Mouse (Mus musculus) hindbrain, postnatal 0 days (tissue): ENCODE measurements around the gene Doc2a. TPM values are rescaled to one million over a fixed set of nuclear protein-coding genes. Genes with fewer than 3 reads are reported as not detected.

Experiments used
- ATAC-seq: fragments of 200-750 bp; cut with Nextera tagmentation; 2 replicates; pipeline ENCODE4 v1.8.0; 2017; ENCODE audit warnings: mild to moderate bottlenecking, moderate TSS enrichment, moderate library complexity
- DNase-seq: peaks from one replicate; pipeline ENCODE4 v3.0.0-alpha.2; 2015; ENCODE audit warnings: low spot score
- H3K27ac ChIP-seq: fragments of 300-500 bp; sonication (generic); 2 replicates; pipeline ENCODE4 v1.5.1; 2014; ENCODE audit warnings: mild to moderate bottlenecking
- H3K27me3 ChIP-seq: fragments of 300-500 bp; sonication (generic); 2 replicates; pipeline ENCODE4 v1.6.1; 2014; ENCODE audit warnings: low read length, mixed read lengths; ENCODE audit not compliant: insufficient read depth
- H3K36me3 ChIP-seq: fragments of 300-500 bp; sonication (generic); 2 replicates; pipeline ENCODE4 v1.6.1; 2014; ENCODE audit warnings: low read length, mixed read lengths; ENCODE audit not compliant: insufficient read depth
- H3K4me1 ChIP-seq: fragments of 300-500 bp; sonication (generic); 2 replicates; pipeline ENCODE4 v1.6.1; 2014; ENCODE audit warnings: antibody characterized with exemption, low read length, mixed read lengths; ENCODE audit not compliant: insufficient read depth
- H3K4me2 ChIP-seq: fragments of 300-500 bp; sonication (generic); 2 replicates; pipeline ENCODE4 v1.6.1; 2014; ENCODE audit warnings: low read depth, mild to moderate bottlenecking, low read length, moderate library complexity, mixed read lengths
- H3K4me3 ChIP-seq: fragments of 300-500 bp; sonication (generic); 2 replicates; pipeline ENCODE4 v1.5.1; 2014; ENCODE audit warnings: low read length
- H3K9ac ChIP-seq: fragments of 300-500 bp; sonication (generic); replicated peaks from 2 replicates; pipeline ENCODE4 v1.6.1; 2014; ENCODE audit warnings: mild to moderate bottlenecking, low read length, moderate library complexity, mixed read lengths
- H3K9me3 ChIP-seq: fragments of 300-500 bp; sonication (generic); 2 replicates; pipeline ENCODE4 v1.6.1; 2016; ENCODE audit warnings: low read length, mixed read lengths
- CTCF ChIP-seq: IDR thresholded peaks from 2 replicates; pipeline ENCODE4 v1.5.1; 2016; ENCODE audit warnings: antibody characterized with exemption, control low read depth, low read depth
- WGBS: fragments of 180-500 bp; shearing (Covaris S2); extraction: QIAGEN DNeasy Blood & Tissue Kit; methylation state at CpG from one replicate; pipeline ENCODE4 v1.1.7; 2014; 5-methylcytosine and 5-hydroxymethylcytosine counted together
- polyA plus RNA-seq: library from polyadenylated mRNA; unstranded; fragments of >200 nt; fragmentation: Nextera tagmentation; extraction: Ambion mirVana; gene quantifications from 2 replicates; pipeline ENCODE4 v1.2.1, GENCODE M21; 2015
- total RNA-seq: library from RNA; depleted of rRNA; stranded (reverse); fragments of >200 nt; gene quantifications from 2 replicates; pipeline ENCODE4 v1.2.3, GENCODE M21; 2014

Doc2a gene
- total and polyA plus RNA-seq, 2 experiments from 2014 or later, result 37.6 to 57.3 TPM

GRCm38 (mm10) chr7:126809723-126810369, 37.4 kb upstream of the Doc2a start:
- Histone ChIP-seq H3K4me2 (peak overlapping the region; percentile 67), H3K27ac (peak overlapping the region; percentile 64; the same call in 1 of the 2 replicates), H3K27me3 (no peaks in the 10 kb centered on the region), H3K36me3 (no peaks in the 10 kb centered on the region), H3K4me1 (peaks cover 7% of the 10 kb centered on the region; the same call in 1 of the 2 replicates), H3K9me3 (no peaks in the 10 kb centered on the region), H3K9ac (peak overlapping the region; percentile 56; the same call in 1 of the 2 replicates), H3K4me3 (no peak overlapping the region)
- ATAC-seq (no peak), DNase-seq (no peak)
- 61% methylated on average over 5 of the region's 5 CpGs for WGBS
- no peak for TF ChIP-seq CTCF

DNA sequence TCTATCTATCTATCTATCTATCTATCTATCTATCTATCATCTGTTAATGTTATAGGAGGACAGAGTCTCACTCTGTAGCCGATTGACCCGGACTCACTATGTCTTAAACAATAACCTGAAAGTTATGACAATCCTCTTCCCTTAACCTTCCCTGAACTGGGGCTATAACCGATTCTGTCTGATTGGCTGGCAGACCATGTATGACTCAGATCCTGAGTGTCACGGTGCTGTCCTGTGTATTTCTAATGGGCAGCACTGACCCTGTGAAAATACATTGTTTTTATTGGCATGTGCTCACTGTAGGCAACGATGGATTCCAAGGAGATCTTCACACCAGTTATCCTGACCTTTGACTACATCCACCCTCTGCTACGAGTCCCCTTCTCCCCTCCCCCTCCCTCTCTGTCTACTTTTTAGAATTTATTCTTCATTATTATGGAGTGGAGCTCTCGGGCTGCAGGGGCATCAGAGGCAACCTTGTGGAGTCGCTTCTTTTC, 31.4 kb upstream of the Doc2a start:
- Histone ChIP-seq H3K4me2 (no peak overlapping the region), H3K4me3 (no peak overlapping the region), H3K9ac (no peak overlapping the region), H3K27ac (no peak overlapping the region), H3K9me3 (no peaks in the 10 kb centered on the region), H3K27me3 (no peaks in the 10 kb centered on the region), H3K4me1 (peaks cover 7% of the 10 kb centered on the region; the same call in 1 of the 2 replicates), H3K36me3 (no peaks in the 10 kb centered on the region)
- DNase-seq (no peak), ATAC-seq (no peak)
- TF ChIP-seq CTCF, result no peak
- WGBS, result 37% methylated on average over 8 of the region's 8 CpGs

GRCm38 (mm10) chr7:126816494-126816893, 30.7 kb upstream of the Doc2a start:
- no peak overlapping the region for H3K4me3 ChIP-seq
- ATAC-seq (no peak), DNase-seq (no peak)
- no peak for TF ChIP-seq CTCF
- no peaks in the 10 kb centered on the region for H3K9me3 ChIP-seq
- H3K27ac ChIP-seq, result no peak overlapping the region
- no peaks in the 10 kb centered on the region for H3K36me3 ChIP-seq
- peaks cover 7% of the 10 kb centered on the region; the same call in 1 of the 2 replicates for H3K4me1 ChIP-seq
- 73% methylated on average over 8 of the region's 8 CpGs for WGBS
- H3K9ac ChIP-seq, result no peak overlapping the region
- H3K4me2 ChIP-seq, result no peak overlapping the region
- H3K27me3 ChIP-seq, result no peaks in the 10 kb centered on the region

DNA sequence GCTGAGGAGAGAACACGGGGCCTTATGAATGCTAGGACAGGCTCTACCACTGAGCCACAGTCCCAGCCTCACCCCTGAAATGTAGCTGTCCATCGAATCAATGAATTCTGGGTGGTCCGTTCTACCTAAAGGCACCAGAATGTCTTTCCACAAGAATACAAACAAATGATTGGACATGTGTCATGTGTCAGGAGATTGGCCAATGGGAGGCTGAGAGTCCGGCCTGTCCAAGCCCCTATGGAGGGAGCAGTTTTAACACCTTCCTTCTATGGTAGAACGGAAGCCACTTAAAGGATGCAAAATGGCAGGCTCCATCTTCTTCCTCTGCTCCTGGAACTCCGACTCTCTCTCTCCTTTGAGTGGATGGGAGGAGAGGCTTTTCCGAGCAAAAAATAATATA, 29.6 kb upstream of the Doc2a start:
- peaks cover 14% of the 10 kb centered on the region for H3K4me1 ChIP-seq
- H3K36me3 ChIP-seq, result no peaks in the 10 kb centered on the region
- no peaks in the 10 kb centered on the region for H3K27me3 ChIP-seq
- TF ChIP-seq CTCF, result no peak
- H3K4me2 ChIP-seq, result no peak overlapping the region
- H3K9ac ChIP-seq, result no peak overlapping the region
- H3K4me3 ChIP-seq, result no peak overlapping the region
- H3K27ac ChIP-seq, result no peak overlapping the region
- WGBS, result 89% methylated on average over 7 of the region's 7 CpGs
- ATAC-seq (no peak), DNase-seq (no peak)
- H3K9me3 ChIP-seq, result no peaks in the 10 kb centered on the region

DNA sequence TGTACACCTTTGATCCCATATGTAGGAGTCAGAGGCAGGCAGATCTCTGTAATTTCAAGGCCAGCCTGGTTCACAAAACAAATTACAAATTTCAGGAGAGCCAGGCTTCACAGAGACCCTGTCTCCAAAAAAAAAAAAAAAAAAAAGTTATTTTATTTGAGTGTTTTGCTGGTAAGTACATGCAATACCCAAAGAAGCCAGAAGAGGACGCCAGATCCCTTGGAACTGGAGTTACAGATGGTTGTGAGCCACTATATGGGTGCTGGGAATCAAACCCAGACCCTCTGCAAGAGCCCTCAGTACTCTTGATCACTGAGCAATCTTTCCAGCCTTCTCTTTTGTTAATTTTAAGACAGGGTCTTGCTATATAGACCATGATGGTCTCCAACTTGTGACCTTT, 28.4 kb upstream of the Doc2a start:
- Histone ChIP-seq H3K27ac (no peak overlapping the region), H3K9ac (no peak overlapping the region), H3K4me1 (peaks cover 11% of the 10 kb centered on the region), H3K9me3 (no peaks in the 10 kb centered on the region), H3K27me3 (no peaks in the 10 kb centered on the region), H3K36me3 (no peaks in the 10 kb centered on the region), H3K4me2 (no peak overlapping the region), H3K4me3 (no peak overlapping the region)
- WGBS, result 32% methylated on average over 1 of the region's 1 CpGs
- no peak for DNase-seq
- no peak for ATAC-seq
- TF ChIP-seq CTCF, result 0 out of 2 replicates have a peak, but pooled peaks have one; percentile 23

- H3K9ac ChIP-seq, result peak overlapping the region; percentile 77; the same call in 1 of the 2 replicates
- DNase-seq (peak; percentile 88), ATAC-seq (0 out of 2 replicates have a peak, but pooled peaks have one; percentile 18)
- no peaks in the 10 kb centered on the region for H3K36me3 ChIP-seq
- peaks cover 23% of the 10 kb centered on the region for H3K4me1 ChIP-seq
- TF ChIP-seq CTCF, result peak; percentile 98
- H3K9me3 ChIP-seq, result no peaks in the 10 kb centered on the region
- peak overlapping the region; percentile 57; the same call in 1 of the 2 replicates for H3K4me3 ChIP-seq
- WGBS, result 25% methylated on average over 7 of the region's 7 CpGs
- H3K27ac ChIP-seq, result peak overlapping the region; percentile 86; the same call in 1 of the 2 replicates
- H3K4me2 ChIP-seq, result peak overlapping the region; percentile 55
- no peaks in the 10 kb centered on the region for H3K27me3 ChIP-seq
These were observed 25.2 kb upstream of the Doc2a start for GRCm38 (mm10) chr7:126821835-126822511.
